Mouse (Mus musculus): ENCODE measurements around the gene Sesn2.

GRCm38 (mm10) chr4:132484231-132484630 lies 26.1 kb downstream of the Sesn2 start:
- TF ChIP-seq CTCF (IDR thresholded peaks at IDR 0.05 in 2 of 3, conservative IDR thresholded peaks at IDR 0.05 in 1 of 3; ENCODE audit: control insufficient read depth in 1 of 3, insufficient read depth in 1 of 3, low read depth in 2 of 3, low read length in 3 of 3, poor library complexity in 1 of 3, severe bottlenecking in 1 of 3) (no peak), SIN3A (IDR thresholded peaks at IDR 0.05; ENCODE audit: low read length) (no peak), GATA1 (IDR thresholded peaks at IDR 0.05; ENCODE audit: low read depth, low read length) (no peak)
